Mouse (Mus musculus) T-helper 1 cell (primary cell): Measurements from ENCODE around the gene Psmg4.

ENCODE experiments used
- in situ Hi-C: fragments of 300-600 bp; cut with MboI, MseI; formaldehyde crosslinking; loops from one replicate; pipeline ENCODE4 v1.15.1; 2025; ENCODE audit warnings: high pct_unique_total_duplicates

The Psmg4 gene

GRCm38 (mm10) chr13:34162491-34163303, at the start of gene Psmg4:
Psmg4 (plus strand) TSS chr13:34162964.
- in situ Hi-C loops, result no loop called here

GRCm38 (mm10) chr13:34113086-34113485, 49.7 kb upstream of the Psmg4 start:
- in situ Hi-C loops, result no loop called here

GRCm38 (mm10) chr13:34114654-34115053, 48.1 kb upstream of the Psmg4 start:
- in situ Hi-C loops, result no loop called here

- in situ Hi-C loops, result no loop called here
These were observed 46.3 kb upstream of the Psmg4 start for GRCm38 (mm10) chr13:34116508-34116907.

GRCm38 (mm10) chr13:34118816-34119215, 43.9 kb upstream of the Psmg4 start:
- in situ Hi-C loops, result no loop called here

- in situ Hi-C loops, result no loop called here
These were observed 43.4 kb upstream of the Psmg4 start for GRCm38 (mm10) chr13:34119406-34119805.

GRCm38 (mm10) chr13:34120536-34120935, 42.2 kb upstream of the Psmg4 start:
- in situ Hi-C loops, result no loop called here

GRCm38 (mm10) chr13:34125711-34126110, 37.1 kb upstream of the Psmg4 start:
- in situ Hi-C loops, result loop anchor here (5.0 kb wide), 1 partner anchor 53 kb away; no protein-coding TSS in a partner anchor

- in situ Hi-C loops, result loop anchor here (5.0 kb wide), 1 partner anchor 56 kb away; no protein-coding TSS in a partner anchor
These were observed 34.3 kb upstream of the Psmg4 start for GRCm38 (mm10) chr13:34128276-34129114.

- in situ Hi-C loops, result loop anchor here (5.0 kb wide), 1 partner anchor 57 kb away; no protein-coding TSS in a partner anchor
These were observed 33.1 kb upstream of the Psmg4 start for GRCm38 (mm10) chr13:34129485-34130225.

GRCm38 (mm10) chr13:34130226-34130731, 32.5 kb upstream of the Psmg4 start, which contains the start of gene Tubb2b:
Tubb2b (minus strand) TSS chr13:34130466.
- in situ Hi-C loops, result no loop called here

- in situ Hi-C loops, result no loop called here
These were observed 31.6 kb upstream of the Psmg4 start for GRCm38 (mm10) chr13:34131011-34131707.

- in situ Hi-C loops, result no loop called here
These were observed 31.1 kb upstream of the Psmg4 start for GRCm38 (mm10) chr13:34131708-34132060.

- in situ Hi-C loops, result no loop called here
These were observed 30.5 kb upstream of the Psmg4 start for GRCm38 (mm10) chr13:34132299-34132698.

GRCm38 (mm10) chr13:34132875-34133274, 29.9 kb upstream of the Psmg4 start:
- in situ Hi-C loops, result no loop called here

- in situ Hi-C loops, result no loop called here
These were observed 29.3 kb upstream of the Psmg4 start for GRCm38 (mm10) chr13:34133326-34134071.

GRCm38 (mm10) chr13:34134276-34134675, 28.5 kb upstream of the Psmg4 start:
- in situ Hi-C loops, result no loop called here

- in situ Hi-C loops, result no loop called here
These were observed 26.2 kb upstream of the Psmg4 start for GRCm38 (mm10) chr13:34136605-34137004.

- in situ Hi-C loops, result no loop called here
These were observed 19.4 kb upstream of the Psmg4 start for GRCm38 (mm10) chr13:34143389-34143788.

GRCm38 (mm10) chr13:34146916-34147315, 15.8 kb upstream of the Psmg4 start:
- in situ Hi-C loops, result no loop called here
